Mouse (Mus musculus) cerebellum, postnatal 4 days (tissue): ENCODE results near the gene Dlst.

Experiments
- DNase-seq, 2 experiments: peaks; one replicate each; pipeline ENCODE4 v3.0.0; 2022; ENCODE audit warnings: low spot score in 2 of 2, mixed read lengths in 1 of 2

Gene Dlst

GRCm38 (mm10) chr12:85181475-85182344, 71.1 kb downstream of the Dlst start:
- DNase-seq: no peak

GRCm38 (mm10) chr12:85182345-85182643, 71.7 kb downstream of the Dlst start:
- no peak for DNase-seq

- DNase-seq: no peak
Measured at GRCm38 (mm10) chr12:85182898-85183297, 72.3 kb downstream of the Dlst start.

GRCm38 (mm10) chr12:85184118-85184517, 73.5 kb downstream of the Dlst start:
- DNase-seq: no peak
